Mouse (Mus musculus): ENCODE measurements at regions not wholly inside any gene's neighbourhood (a gene's known extent, or its start where the extent isn't known, plus 50 kb on each side); places are given as distances from the start of the nearest gene placed in this dataset.

- peak; percentile 82 for ATAC-seq (ENCODE audit: low read depth)
- H3K4me3 ChIP-seq (ENCODE audit: low read depth, low read length): no peak overlapping the region
- H3K36me3 ChIP-seq (ENCODE audit: control insufficient read depth, insufficient read depth): no peaks in the 10 kb centered on the region
- WGBS (ENCODE audit: insufficient replicate concordance): 20% methylated on average over 6 of the region's 6 CpGs
- H3K9me3 ChIP-seq (replicated peaks; ENCODE audit: control insufficient read depth, low read length): no peaks in the 10 kb centered on the region
- H3K4me2 ChIP-seq (ENCODE audit: low read depth, low read length): no peak overlapping the region
- no peaks in the 10 kb centered on the region for H3K4me1 ChIP-seq (ENCODE audit: control insufficient read depth, low read depth, low read length)
- H3K27me3 ChIP-seq (ENCODE audit: control insufficient read depth, insufficient read depth, low read depth, low read length): no peaks in the 10 kb centered on the region
- no peak overlapping the region for H3K27ac ChIP-seq (ENCODE audit: low read length)
- H3K9ac ChIP-seq (ENCODE audit: low read depth, low read length): no peak overlapping the region
These were observed 630.9 kb upstream of the Lcorl start for GRCm38 (mm10) chr5:46488140-46488942.

DNA sequence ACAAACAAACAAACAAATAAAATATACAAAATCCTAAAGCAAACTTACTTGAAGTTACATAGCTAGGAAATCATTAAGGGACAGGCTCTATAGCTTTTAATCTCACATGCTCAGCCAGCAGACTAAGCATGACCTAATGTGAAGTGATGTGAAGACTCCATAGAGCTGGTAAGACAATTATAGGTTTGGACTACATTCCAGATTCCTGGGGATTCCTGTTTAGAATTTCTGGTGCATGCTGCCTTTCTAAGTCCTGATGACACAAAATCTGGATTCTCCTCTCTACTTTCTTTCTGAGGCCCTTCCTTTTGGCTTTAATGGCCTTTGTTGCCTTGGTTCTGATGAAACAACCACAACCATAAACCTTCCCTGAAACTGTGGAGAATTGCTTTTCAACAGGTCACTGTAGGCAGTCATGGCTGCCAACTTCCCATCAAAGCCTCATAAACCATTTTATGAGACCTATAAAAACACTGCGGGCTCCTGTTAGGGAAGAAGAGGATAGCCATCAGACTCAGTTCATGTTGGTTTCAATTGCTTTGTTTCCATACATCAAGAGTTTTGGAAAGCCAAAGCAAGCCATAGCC lies 629.4 kb upstream of the Lcorl start:
- no peak for ATAC-seq (ENCODE audit: low read depth)
- Histone ChIP-seq H3K4me3 (ENCODE audit: low read depth, low read length) (no peak overlapping the region), H3K4me2 (ENCODE audit: low read depth, low read length) (no peak overlapping the region), H3K9ac (ENCODE audit: low read depth, low read length) (no peak overlapping the region), H3K27me3 (ENCODE audit: control insufficient read depth, insufficient read depth, low read depth, low read length) (no peaks in the 10 kb centered on the region), H3K4me1 (ENCODE audit: control insufficient read depth, low read depth, low read length) (no peaks in the 10 kb centered on the region), H3K27ac (ENCODE audit: low read length) (no peak overlapping the region), H3K36me3 (ENCODE audit: control insufficient read depth, insufficient read depth) (no peaks in the 10 kb centered on the region), H3K9me3 (replicated peaks; ENCODE audit: control insufficient read depth, low read length) (no peaks in the 10 kb centered on the region)
- 54% methylated on average over 1 of the region's 1 CpGs for WGBS (ENCODE audit: insufficient replicate concordance)

DNA sequence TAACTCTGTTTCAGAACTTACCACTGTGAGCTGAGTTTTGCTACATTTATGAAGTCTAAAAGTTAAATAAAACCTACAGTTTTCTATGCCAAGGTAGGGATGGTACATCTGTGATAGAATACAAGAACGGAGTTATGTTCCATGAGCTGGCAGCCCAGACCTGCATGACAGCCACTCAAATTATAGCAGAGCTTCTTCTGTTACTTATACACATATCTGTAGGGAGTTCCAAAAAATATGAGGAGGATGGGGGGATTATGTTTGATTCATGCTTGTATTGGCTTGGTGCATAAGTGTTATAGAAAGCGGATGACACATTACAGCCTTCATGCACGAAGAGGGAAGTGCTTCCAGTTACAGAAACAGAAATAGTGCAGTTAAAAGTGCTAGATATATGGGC lies 598.9 kb upstream of the Lcorl start:
- Histone ChIP-seq H3K27me3 (ENCODE audit: control insufficient read depth, insufficient read depth, low read depth, low read length) (no peaks in the 10 kb centered on the region), H3K4me1 (ENCODE audit: control insufficient read depth, low read depth, low read length) (no peaks in the 10 kb centered on the region), H3K27ac (ENCODE audit: low read length) (no peak overlapping the region), H3K4me3 (ENCODE audit: low read depth, low read length) (no peak overlapping the region), H3K36me3 (ENCODE audit: control insufficient read depth, insufficient read depth) (no peaks in the 10 kb centered on the region), H3K9me3 (replicated peaks; ENCODE audit: control insufficient read depth, low read length) (no peaks in the 10 kb centered on the region), H3K9ac (ENCODE audit: low read depth, low read length) (no peak overlapping the region), H3K4me2 (ENCODE audit: low read depth, low read length) (no peak overlapping the region)
- ATAC-seq (ENCODE audit: low read depth): no peak
- WGBS (ENCODE audit: insufficient replicate concordance): 68% methylated on average over 3 of the region's 3 CpGs

- Histone ChIP-seq H3K4me2 (ENCODE audit: low read depth, low read length) (no peak overlapping the region), H3K4me3 (ENCODE audit: low read depth, low read length) (no peak overlapping the region), H3K27me3 (ENCODE audit: control insufficient read depth, insufficient read depth, low read depth, low read length) (no peaks in the 10 kb centered on the region), H3K9ac (ENCODE audit: low read depth, low read length) (no peak overlapping the region), H3K27ac (ENCODE audit: low read length) (no peak overlapping the region), H3K9me3 (replicated peaks; ENCODE audit: control insufficient read depth, low read length) (no peaks in the 10 kb centered on the region), H3K36me3 (ENCODE audit: control insufficient read depth, insufficient read depth) (no peaks in the 10 kb centered on the region), H3K4me1 (ENCODE audit: control insufficient read depth, low read depth, low read length) (no peaks in the 10 kb centered on the region)
- ATAC-seq (ENCODE audit: low read depth): no peak
- 58% methylated on average over 4 of the region's 4 CpGs for WGBS (ENCODE audit: insufficient replicate concordance)
These were observed 590.9 kb upstream of the Lcorl start for GRCm38 (mm10) chr5:46448274-46448673.

- no peaks in the 10 kb centered on the region for H3K36me3 ChIP-seq (ENCODE audit: control insufficient read depth, insufficient read depth)
- H3K4me3 ChIP-seq (ENCODE audit: low read depth, low read length): no peak overlapping the region
- no peaks in the 10 kb centered on the region for H3K27me3 ChIP-seq (ENCODE audit: control insufficient read depth, insufficient read depth, low read depth, low read length)
- H3K27ac ChIP-seq (ENCODE audit: low read length): no peak overlapping the region
- WGBS (ENCODE audit: insufficient replicate concordance): 37% methylated on average over 3 of the region's 3 CpGs
- ATAC-seq (ENCODE audit: low read depth): no peak
- H3K4me2 ChIP-seq (ENCODE audit: low read depth, low read length): no peak overlapping the region
- no peaks in the 10 kb centered on the region for H3K4me1 ChIP-seq (ENCODE audit: control insufficient read depth, low read depth, low read length)
- H3K9ac ChIP-seq (ENCODE audit: low read depth, low read length): no peak overlapping the region
- no peaks in the 10 kb centered on the region for H3K9me3 ChIP-seq (replicated peaks; ENCODE audit: control insufficient read depth, low read length)
These were observed 588.4 kb upstream of the Lcorl start for GRCm38 (mm10) chr5:46445844-46446243.

DNA sequence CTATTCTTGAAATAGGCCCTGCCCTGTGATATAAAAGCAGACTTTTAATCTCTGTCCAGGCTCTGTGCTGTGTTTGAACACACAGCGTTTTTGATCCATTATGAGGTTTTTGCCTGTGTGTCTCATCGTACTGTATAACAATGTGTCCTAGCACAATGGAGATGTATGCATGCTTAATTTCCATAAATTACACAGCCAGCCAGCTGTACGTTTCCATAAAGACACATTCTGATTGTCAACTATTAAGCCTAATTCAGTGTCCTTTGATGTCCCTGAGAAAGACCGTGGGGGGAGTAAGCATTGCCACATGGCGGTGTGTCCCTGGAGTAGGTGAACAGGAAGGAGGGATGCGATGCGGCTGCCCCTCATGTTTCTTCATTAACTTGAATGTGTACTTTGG lies 587.7 kb upstream of the Lcorl start:
- WGBS (ENCODE audit: insufficient replicate concordance): 51% methylated on average over 7 of the region's 7 CpGs
- Histone ChIP-seq H3K4me2 (ENCODE audit: low read depth, low read length) (no peak overlapping the region), H3K36me3 (ENCODE audit: control insufficient read depth, insufficient read depth) (no peaks in the 10 kb centered on the region), H3K27ac (ENCODE audit: low read length) (no peak overlapping the region), H3K9ac (ENCODE audit: low read depth, low read length) (no peak overlapping the region), H3K4me3 (ENCODE audit: low read depth, low read length) (no peak overlapping the region), H3K4me1 (ENCODE audit: control insufficient read depth, low read depth, low read length) (no peaks in the 10 kb centered on the region), H3K27me3 (ENCODE audit: control insufficient read depth, insufficient read depth, low read depth, low read length) (no peaks in the 10 kb centered on the region), H3K9me3 (replicated peaks; ENCODE audit: control insufficient read depth, low read length) (no peaks in the 10 kb centered on the region)
- no peak for ATAC-seq (ENCODE audit: low read depth)

GRCm38 (mm10) chr5:46443805-46444340 lies 586.5 kb upstream of the Lcorl start:
- no peak for ATAC-seq (ENCODE audit: low read depth)
- Histone ChIP-seq H3K36me3 (ENCODE audit: control insufficient read depth, insufficient read depth) (no peaks in the 10 kb centered on the region), H3K4me2 (ENCODE audit: low read depth, low read length) (no peak overlapping the region), H3K4me3 (ENCODE audit: low read depth, low read length) (no peak overlapping the region), H3K27me3 (ENCODE audit: control insufficient read depth, insufficient read depth, low read depth, low read length) (no peaks in the 10 kb centered on the region), H3K4me1 (ENCODE audit: control insufficient read depth, low read depth, low read length) (no peaks in the 10 kb centered on the region), H3K9me3 (replicated peaks; ENCODE audit: control insufficient read depth, low read length) (no peaks in the 10 kb centered on the region), H3K9ac (ENCODE audit: low read depth, low read length) (no peak overlapping the region), H3K27ac (ENCODE audit: low read length) (no peak overlapping the region)
- 11% methylated on average over 12 of the region's 12 CpGs for WGBS (ENCODE audit: insufficient replicate concordance)

DNA sequence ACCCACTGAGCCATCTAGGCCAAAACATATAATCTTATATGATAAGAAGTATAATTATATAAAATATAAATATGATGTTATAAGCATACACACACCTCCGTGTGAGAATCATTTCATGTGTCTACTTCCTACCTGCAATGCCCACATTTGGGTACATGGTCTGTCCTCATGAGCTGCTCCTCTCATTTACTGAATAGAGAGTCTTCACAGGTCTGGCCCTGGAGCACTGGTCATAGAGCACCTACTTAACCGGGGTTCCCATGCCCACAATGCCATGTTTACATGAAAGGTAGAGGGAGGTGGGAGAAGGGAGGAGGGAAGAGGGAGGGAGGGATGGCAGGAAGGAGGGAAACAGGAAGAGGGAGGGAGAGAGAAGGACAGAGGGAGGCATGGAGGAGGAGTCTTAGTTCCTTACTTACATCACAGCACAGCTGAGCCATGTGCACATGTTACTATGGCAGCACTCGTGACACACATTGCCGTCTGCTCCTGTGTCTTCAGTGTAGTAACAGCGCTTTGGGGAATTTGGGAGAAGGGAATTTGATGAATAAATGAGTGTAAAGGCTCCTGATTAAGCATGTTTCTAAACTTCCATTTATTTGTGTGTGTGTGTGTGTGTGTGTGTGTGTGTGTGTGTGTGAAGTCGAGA lies 585.3 kb upstream of the Lcorl start:
- Histone ChIP-seq H3K4me2 (ENCODE audit: low read depth, low read length) (no peak overlapping the region), H3K9me3 (replicated peaks; ENCODE audit: control insufficient read depth, low read length) (no peaks in the 10 kb centered on the region), H3K27me3 (ENCODE audit: control insufficient read depth, insufficient read depth, low read depth, low read length) (no peaks in the 10 kb centered on the region), H3K4me1 (ENCODE audit: control insufficient read depth, low read depth, low read length) (no peaks in the 10 kb centered on the region), H3K27ac (ENCODE audit: low read length) (no peak overlapping the region), H3K36me3 (ENCODE audit: control insufficient read depth, insufficient read depth) (no peaks in the 10 kb centered on the region), H3K9ac (ENCODE audit: low read depth, low read length) (no peak overlapping the region), H3K4me3 (ENCODE audit: low read depth, low read length) (no peak overlapping the region)
- no peak for ATAC-seq (ENCODE audit: low read depth)
- WGBS (ENCODE audit: insufficient replicate concordance): 64% methylated on average over 6 of the region's 6 CpGs

GRCm38 (mm10) chr5:46441716-46442115 lies 584.3 kb upstream of the Lcorl start:
- H3K4me2 ChIP-seq (ENCODE audit: low read depth, low read length): no peak overlapping the region
- H3K9me3 ChIP-seq (replicated peaks; ENCODE audit: control insufficient read depth, low read length): no peaks in the 10 kb centered on the region
- H3K9ac ChIP-seq (ENCODE audit: low read depth, low read length): no peak overlapping the region
- no peaks in the 10 kb centered on the region for H3K4me1 ChIP-seq (ENCODE audit: control insufficient read depth, low read depth, low read length)
- no peak overlapping the region for H3K4me3 ChIP-seq (ENCODE audit: low read depth, low read length)
- no peaks in the 10 kb centered on the region for H3K27me3 ChIP-seq (ENCODE audit: control insufficient read depth, insufficient read depth, low read depth, low read length)
- no peaks in the 10 kb centered on the region for H3K36me3 ChIP-seq (ENCODE audit: control insufficient read depth, insufficient read depth)
- ATAC-seq (ENCODE audit: low read depth): no peak
- no peak overlapping the region for H3K27ac ChIP-seq (ENCODE audit: low read length)
